Mouse (Mus musculus): Measurements from ENCODE around the gene Ddx59.
A peak's percentile ranks its signal among the peaks of the same experiment; 100 is the strongest.

Ddx59 gene

DNA sequence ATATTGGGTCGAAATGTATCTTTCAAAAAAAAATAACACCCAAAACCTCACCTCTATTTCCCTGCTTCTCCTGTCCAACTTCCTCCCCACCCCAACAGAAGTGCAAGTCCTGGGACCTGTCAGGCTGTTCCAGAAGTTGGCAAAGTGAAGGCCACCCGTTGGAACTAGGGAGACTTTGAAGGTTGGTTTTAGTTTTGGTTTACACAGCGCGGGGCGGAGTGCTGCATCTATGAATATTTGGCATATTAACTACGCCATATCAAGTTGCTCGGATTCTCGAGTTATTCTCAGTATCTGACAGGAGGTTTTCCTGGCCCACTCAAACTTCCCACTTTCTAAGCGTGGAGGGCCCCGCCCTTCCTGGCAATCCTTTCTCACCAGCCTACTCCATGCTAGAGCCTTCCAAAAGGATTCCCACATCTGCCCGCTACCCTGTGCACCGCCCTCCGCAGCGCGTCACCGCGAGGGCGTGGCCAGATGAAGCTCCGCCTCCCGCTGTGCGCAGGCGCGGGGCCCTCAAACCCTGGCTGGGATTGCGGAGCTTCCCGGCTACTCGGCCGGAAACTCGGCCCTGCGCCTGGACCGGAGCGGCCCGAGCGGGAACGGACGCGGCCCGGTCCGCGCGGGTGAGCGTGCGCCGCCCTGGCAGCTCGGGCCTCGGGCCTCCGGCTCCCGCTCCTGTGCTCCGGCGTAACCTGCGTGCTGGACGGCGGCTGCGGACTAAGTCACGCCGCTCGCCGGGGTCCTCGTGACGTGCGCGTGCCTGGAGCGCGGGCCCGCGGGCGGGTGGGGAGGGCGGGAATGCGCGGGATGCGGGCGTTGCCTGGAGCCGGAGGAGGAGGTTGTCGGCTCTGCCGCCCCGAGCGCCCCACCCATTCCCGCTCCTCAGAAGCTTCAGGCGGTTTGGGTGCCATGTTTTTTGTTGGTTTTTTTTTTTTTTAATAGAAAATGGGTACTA, at the start of gene Ddx59:
Gene Ddx59 (plus strand): TSS at position 474 of the 958 bp plus-strand sequence.
- DNase-seq (ENCODE audit: low spot score in 2 of 2) = peak; percentile 89 to 97

DNA sequence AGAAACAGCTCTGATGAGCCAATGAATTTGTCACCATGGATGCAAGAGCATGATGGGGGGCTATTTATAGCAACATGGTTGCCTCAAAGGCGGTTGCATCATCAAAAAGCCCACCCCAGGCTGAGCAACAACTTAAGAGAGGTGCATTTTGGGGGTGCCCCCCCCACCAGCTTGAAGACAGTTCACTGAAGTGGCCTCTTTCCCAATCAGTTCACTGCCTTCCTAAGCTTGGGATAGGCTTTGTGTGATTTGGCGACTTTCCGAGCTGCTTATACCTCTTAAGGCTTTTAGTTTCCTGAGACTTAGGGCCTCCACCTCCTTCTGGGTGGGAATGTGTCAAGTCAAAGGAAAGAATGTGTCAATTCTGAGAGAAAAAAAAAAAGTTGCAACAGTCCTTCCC, 49.1 kb upstream of the Ddx59 start:
- no peak for DNase-seq (ENCODE audit: low spot score in 2 of 2)

DNA sequence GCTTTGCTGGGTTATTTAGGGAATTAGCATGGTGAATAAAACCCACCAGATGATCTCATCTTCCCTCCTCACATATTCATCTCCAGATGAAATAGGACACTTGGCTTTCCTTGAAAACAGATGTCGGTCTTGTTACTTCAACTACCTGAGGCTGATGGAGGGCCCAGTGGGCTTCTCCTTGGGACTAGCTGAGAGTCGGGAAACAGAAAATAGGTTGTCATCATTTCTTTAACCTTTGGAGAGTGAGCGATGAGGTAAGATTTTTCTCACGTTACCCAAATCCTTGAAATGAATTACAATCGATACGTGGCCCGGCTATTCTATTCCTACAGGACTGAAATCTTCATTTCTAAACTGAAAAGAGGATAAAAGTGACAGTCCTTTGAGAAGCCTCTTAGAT, 35.8 kb upstream of the Ddx59 start:
- DNase-seq (ENCODE audit: low spot score in 2 of 2) = no peak

DNA sequence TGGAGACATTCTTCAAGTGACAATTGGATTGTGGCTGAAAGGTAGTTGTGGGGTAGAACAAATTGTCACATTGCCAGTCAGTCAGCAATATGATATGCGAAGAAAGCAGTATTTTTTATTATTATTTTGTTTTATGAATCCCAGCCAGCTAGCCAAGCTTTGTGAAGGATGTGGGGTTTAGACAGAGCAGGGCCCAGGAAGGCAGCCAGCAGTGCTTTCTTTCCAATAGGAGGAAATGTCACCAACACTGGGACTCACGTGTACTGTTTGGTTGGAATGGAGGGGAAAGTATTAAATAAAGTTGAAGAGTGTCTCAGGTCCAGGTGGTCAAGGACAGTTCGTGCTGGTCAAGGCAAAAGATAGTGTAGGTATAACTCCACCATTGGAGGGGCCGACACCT, 34.9 kb upstream of the Ddx59 start:
- no peak for DNase-seq (ENCODE audit: low spot score in 2 of 2)

- DNase-seq (ENCODE audit: low spot score in 2 of 2) = no peak
Measured at GRCm38 (mm10) chr1:136380606-136381005, 34.5 kb upstream of the Ddx59 start.

DNA sequence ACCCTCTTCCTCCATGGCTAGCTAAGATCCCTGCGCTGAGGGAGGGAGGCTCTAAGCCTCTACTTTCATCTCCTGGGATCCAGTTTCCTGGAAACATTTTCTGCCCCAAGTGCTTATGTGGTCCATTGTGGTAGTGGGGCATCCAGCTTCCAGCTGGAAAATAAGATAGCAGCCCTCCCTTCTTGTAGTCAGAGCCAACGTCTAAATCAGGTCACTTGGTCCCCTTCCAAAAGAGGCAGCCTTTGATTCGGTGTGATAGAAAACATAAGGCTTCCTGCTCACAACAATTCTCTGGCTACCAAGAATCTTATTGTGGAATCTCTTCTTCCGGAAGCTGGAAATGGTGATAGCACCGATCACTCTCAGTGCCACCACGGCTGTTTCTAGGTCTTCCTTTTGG, 33.9 kb upstream of the Ddx59 start:
- DNase-seq (ENCODE audit: low spot score in 2 of 2) = no peak

- DNase-seq (ENCODE audit: low spot score in 2 of 2) = no peak
Measured at GRCm38 (mm10) chr1:136381583-136381982, 33.5 kb upstream of the Ddx59 start.

DNA sequence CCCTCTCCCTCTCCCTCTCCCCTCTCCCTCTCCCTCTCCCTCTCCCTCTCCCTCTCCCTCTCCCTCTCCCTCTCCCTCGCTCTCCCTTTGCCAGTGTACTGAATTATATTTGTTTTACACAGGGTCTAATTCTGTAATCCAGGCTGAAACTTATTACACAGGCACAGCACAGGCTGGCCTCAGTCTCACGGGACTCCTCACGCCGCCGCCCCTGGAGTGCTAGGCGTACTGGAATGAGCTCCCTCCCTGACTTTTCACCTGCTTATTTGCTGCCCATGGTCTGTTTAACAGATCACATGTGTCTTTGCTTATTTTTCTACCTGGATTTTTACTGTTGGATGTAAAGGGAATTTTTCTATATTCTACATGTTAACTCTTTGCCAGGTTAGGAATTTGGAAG, 28.2 kb upstream of the Ddx59 start:
- no peak for DNase-seq (ENCODE audit: low spot score in 2 of 2)

DNA sequence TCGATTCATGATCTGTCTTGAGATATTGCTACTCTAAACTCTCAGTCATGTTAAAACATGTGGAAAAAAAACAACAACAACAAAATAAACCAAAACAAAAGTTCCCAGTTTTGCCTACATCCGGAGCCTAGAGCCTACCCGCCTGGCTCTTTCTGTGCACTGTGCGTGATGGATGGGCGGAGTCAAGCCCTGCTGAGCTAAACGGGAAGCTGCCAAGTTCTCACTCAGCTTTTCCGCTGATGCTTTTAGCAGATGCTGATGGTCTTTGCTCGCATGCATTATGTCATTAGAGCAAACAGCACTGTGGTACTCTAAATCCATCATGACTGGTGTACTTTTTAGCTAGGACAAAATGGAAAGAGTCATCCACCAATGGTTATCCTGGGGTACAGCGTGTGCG, 20.6 kb upstream of the Ddx59 start:
- DNase-seq (ENCODE audit: low spot score in 2 of 2) = peak in 1 of 2 experiments; percentile 22

DNA sequence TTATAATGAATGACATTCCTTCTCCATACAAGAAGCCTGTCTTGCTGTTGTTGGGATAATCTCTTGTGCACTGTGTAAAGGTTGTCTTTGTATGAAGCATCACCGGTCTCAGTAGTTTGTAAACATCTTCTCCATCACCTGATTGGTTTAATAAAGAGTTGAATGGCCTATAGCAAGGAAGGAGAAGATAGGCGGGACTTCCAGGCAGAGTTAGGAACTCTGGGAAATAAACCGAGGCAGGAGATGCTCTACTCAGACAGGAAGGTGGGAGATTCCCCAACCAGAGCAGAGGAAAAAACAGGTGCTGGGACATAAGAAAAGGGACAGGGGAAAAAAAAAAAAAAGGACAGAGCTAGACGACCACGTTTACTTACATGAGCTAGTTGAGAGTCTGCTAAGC, 20.0 kb upstream of the Ddx59 start:
- DNase-seq (ENCODE audit: low spot score in 2 of 2) = no peak

- DNase-seq (ENCODE audit: low spot score in 2 of 2) = no peak
Measured at GRCm38 (mm10) chr1:136401281-136401680, 13.8 kb upstream of the Ddx59 start.

GRCm38 (mm10) chr1:136409631-136410030, 5.4 kb upstream of the Ddx59 start:
- DNase-seq (ENCODE audit: low spot score in 2 of 2) = no peak

- DNase-seq (ENCODE audit: low spot score in 2 of 2) = no peak
Measured at GRCm38 (mm10) chr1:136415756-136416126, 670 bp downstream of the Ddx59 start.

GRCm38 (mm10) chr1:136418393-136418792, 3.3 kb downstream of the Ddx59 start:
- no peak for DNase-seq (ENCODE audit: low spot score in 2 of 2)

DNA sequence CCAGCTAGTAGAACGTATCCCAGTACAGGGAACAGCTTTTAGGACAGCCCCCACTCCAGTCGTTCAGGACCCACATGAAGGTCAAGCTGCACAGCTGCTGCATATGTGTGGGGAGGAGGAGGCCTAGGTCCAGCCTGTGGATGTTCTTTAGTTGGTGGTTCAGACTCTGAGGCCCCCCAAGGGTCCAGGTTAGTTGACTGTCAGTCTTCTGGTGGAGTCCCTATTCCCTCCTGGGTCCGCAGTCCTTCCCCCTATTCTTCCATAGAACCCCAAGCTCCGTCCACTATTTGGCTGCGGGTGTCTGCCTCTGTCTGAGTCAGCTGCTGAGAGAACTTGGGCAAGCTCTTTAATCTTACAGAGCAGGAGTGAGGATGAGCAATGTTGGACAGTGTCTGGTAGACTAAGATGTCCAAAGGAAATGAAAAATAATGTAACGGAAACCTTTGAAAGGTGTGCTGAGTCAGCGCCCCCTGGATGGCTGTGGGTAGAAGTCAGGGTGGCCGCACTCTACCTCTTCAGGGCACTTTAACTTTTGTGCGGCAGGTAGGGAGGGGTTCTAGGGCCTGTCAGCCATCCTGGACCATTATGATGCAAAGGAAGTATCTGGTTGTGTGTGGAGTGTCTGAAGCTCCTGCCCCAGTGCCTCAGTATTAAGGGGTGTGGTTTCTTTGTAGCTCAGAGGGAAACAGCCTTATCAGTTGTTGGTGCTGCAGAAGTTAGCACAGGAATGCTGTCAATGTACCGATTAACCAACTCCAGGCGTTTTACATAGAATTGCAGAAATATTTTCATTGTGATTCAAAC, 12.3 kb downstream of the Ddx59 start:
- no peak for DNase-seq (ENCODE audit: low spot score in 2 of 2)

DNA sequence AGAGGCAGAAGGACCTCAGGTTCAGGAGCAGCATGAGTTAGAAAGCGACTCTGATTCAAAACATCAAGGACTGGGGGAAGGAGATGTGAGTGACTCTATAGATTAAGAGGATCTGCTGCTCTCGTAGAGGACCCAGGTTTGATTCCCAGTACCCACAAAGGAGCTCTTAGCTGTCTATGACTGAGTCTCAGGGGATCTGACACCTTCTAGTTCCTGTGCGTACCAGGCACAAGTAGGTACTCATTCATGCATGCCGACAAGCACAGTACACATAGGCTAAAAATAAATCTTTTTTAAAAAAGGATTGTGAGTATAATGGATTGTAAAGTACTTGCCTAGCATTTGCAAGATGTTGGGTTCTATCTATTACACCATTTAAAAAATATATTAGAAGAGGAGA, 13.9 kb downstream of the Ddx59 start:
- no peak for DNase-seq (ENCODE audit: low spot score in 2 of 2)

- DNase-seq (ENCODE audit: low spot score in 2 of 2) = no peak
Measured at GRCm38 (mm10) chr1:136430126-136430818, 15.2 kb downstream of the Ddx59 start.

- no peak for DNase-seq (ENCODE audit: low spot score in 2 of 2)
Measured at GRCm38 (mm10) chr1:136440741-136441140, 25.7 kb downstream of the Ddx59 start.

DNA sequence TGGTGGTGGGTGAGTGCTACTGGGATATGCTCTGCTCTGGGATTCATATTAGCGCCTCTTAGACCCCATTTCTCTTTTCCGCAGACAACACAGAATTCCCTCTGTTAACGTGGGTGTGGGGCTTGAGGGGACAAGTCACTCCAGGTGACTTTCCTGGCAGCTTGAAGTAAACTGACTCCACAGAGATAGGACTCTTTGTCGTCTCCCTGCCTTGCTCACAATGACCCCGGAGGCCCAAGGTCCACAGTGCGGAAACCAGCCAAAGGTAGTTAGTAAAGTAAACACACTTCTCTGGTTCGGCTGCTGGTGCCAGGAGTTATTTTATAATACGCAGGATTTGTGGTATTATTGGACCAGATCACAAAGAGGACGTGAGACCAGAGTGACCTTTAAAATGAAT, 27.7 kb downstream of the Ddx59 start:
- DNase-seq (ENCODE audit: low spot score in 2 of 2) = no peak

GRCm38 (mm10) chr1:136444555-136445255, 29.6 kb downstream of the Ddx59 start:
- DNase-seq (ENCODE audit: low spot score in 2 of 2) = no peak

- DNase-seq (ENCODE audit: low spot score in 2 of 2) = no peak
Measured at GRCm38 (mm10) chr1:136446933-136447332, 31.9 kb downstream of the Ddx59 start.

- DNase-seq (ENCODE audit: low spot score in 2 of 2) = no peak
Measured at GRCm38 (mm10) chr1:136447338-136447737, 32.3 kb downstream of the Ddx59 start.
